Mouse (Mus musculus) neural tube, embryonic 12.5 days (tissue): ENCODE measurements at regions not wholly inside any gene's neighbourhood (a gene's known extent, or its start where the extent isn't known, plus 50 kb on each side); places are given as distances from the start of the nearest gene placed in this dataset.

Experiments
- ATAC-seq: fragments of 200-750 bp; cut with Nextera tagmentation; 2 replicates; pipeline ENCODE4 v1.8.0; 2017; ENCODE audit warnings: low read depth, mild to moderate bottlenecking, moderate TSS enrichment, moderate library complexity; ENCODE audit not compliant: low FRiP score
- H3K27ac ChIP-seq: fragments of 300-500 bp; sonication (generic); 2 replicates; pipeline ENCODE4 v1.5.1; 2016
- H3K27me3 ChIP-seq: fragments of 300-500 bp; sonication (generic); replicated peaks from 2 replicates; pipeline ENCODE4 v1.6.1; 2016; ENCODE audit warnings: mild to moderate bottlenecking
- H3K36me3 ChIP-seq: fragments of 300-500 bp; sonication (generic); 2 replicates; pipeline ENCODE4 v1.6.1; 2016; ENCODE audit warnings: mild to moderate bottlenecking
- H3K4me1 ChIP-seq: fragments of 300-500 bp; sonication (generic); 2 replicates; pipeline ENCODE4 v1.6.1; 2016
- H3K4me2 ChIP-seq: fragments of 300-500 bp; sonication (generic); replicated peaks from 2 replicates; pipeline ENCODE4 v1.6.1; 2016; ENCODE audit warnings: mild to moderate bottlenecking
- H3K4me3 ChIP-seq: fragments of 300-500 bp; sonication (generic); 2 replicates; pipeline ENCODE4 v1.5.1; 2016
- H3K9ac ChIP-seq: fragments of 300-500 bp; sonication (generic); 2 replicates; pipeline ENCODE4 v1.6.1; 2016; ENCODE audit warnings: mild to moderate bottlenecking
- H3K9me3 ChIP-seq: fragments of 300-500 bp; sonication (generic); 2 replicates; pipeline ENCODE4 v1.6.1; 2016; ENCODE audit warnings: mild to moderate bottlenecking
- WGBS: fragments of 180-500 bp; shearing (Covaris S2); methylation state at CpG from one replicate; pipeline ENCODE4 v1.1.7; 2016; 5-methylcytosine and 5-hydroxymethylcytosine counted together

GRCm38 (mm10) chr4:39508866-39509265, 58.8 kb downstream of the 1700009N14Rik start:
- 93% methylated on average over 6 of the region's 6 CpGs for WGBS
- no peak overlapping the region for H3K4me3 ChIP-seq
- no peak for ATAC-seq

GRCm38 (mm10) chr4:39527492-39527891, 77.4 kb downstream of the 1700009N14Rik start:
- H3K9ac ChIP-seq = no peak overlapping the region
- no peak overlapping the region for H3K4me3 ChIP-seq
- H3K4me1 ChIP-seq = no peaks in the 10 kb centered on the region
- H3K27me3 ChIP-seq = no peaks in the 10 kb centered on the region
- H3K4me2 ChIP-seq = no peak overlapping the region
- no peak for ATAC-seq
- H3K36me3 ChIP-seq = no peaks in the 10 kb centered on the region
- H3K9me3 ChIP-seq = no peaks in the 10 kb centered on the region
- 73% methylated on average over 2 of the region's 2 CpGs for WGBS
- H3K27ac ChIP-seq = no peak overlapping the region

More at GRCm38 (mm10) chr4:39508866-39509265, 58.8 kb downstream of the 1700009N14Rik start:
- Histone ChIP-seq H3K4me1 (no peaks in the 10 kb centered on the region), H3K27me3 (no peaks in the 10 kb centered on the region), H3K4me2 (no peak overlapping the region), H3K36me3 (no peaks in the 10 kb centered on the region), H3K9ac (no peak overlapping the region), H3K27ac (no peak overlapping the region), H3K9me3 (no peaks in the 10 kb centered on the region)

- Histone ChIP-seq H3K4me3 (no peak overlapping the region), H3K27me3 (no peaks in the 10 kb centered on the region), H3K36me3 (no peaks in the 10 kb centered on the region), H3K4me1 (no peaks in the 10 kb centered on the region), H3K27ac (no peak overlapping the region), H3K9ac (no peak overlapping the region), H3K4me2 (no peak overlapping the region), H3K9me3 (no peaks in the 10 kb centered on the region)
- WGBS = 63% methylated on average over 4 of the region's 4 CpGs
- peak; percentile 41; the same call in 1 of the 2 replicates for ATAC-seq
Measured at GRCm38 (mm10) chr4:39528661-39529060, 78.6 kb downstream of the 1700009N14Rik start.

GRCm38 (mm10) chr4:39556101-39556763, 106.1 kb downstream of the 1700009N14Rik start:
- Histone ChIP-seq H3K9ac (no peak overlapping the region), H3K9me3 (no peaks in the 10 kb centered on the region), H3K4me3 (no peak overlapping the region), H3K27me3 (no peaks in the 10 kb centered on the region), H3K4me1 (no peaks in the 10 kb centered on the region), H3K27ac (no peak overlapping the region), H3K36me3 (no peaks in the 10 kb centered on the region), H3K4me2 (no peak overlapping the region)
- ATAC-seq = no peak
- 91% methylated on average over 3 of the region's 3 CpGs for WGBS

GRCm38 (mm10) chr4:39597426-39597825, 147.3 kb downstream of the 1700009N14Rik start:
- ATAC-seq = no peak
- no peaks in the 10 kb centered on the region for H3K9me3 ChIP-seq
- WGBS = 75% methylated on average over 2 of the region's 2 CpGs
- H3K4me2 ChIP-seq = no peak overlapping the region
- no peak overlapping the region for H3K27ac ChIP-seq
- no peak overlapping the region for H3K9ac ChIP-seq
- no peak overlapping the region for H3K4me3 ChIP-seq
- H3K4me1 ChIP-seq = no peaks in the 10 kb centered on the region
- no peaks in the 10 kb centered on the region for H3K27me3 ChIP-seq
- no peaks in the 10 kb centered on the region for H3K36me3 ChIP-seq

GRCm38 (mm10) chr4:39605046-39605445, 155.0 kb downstream of the 1700009N14Rik start:
- H3K27ac ChIP-seq = no peak overlapping the region
- 92% methylated on average over 5 of the region's 5 CpGs for WGBS
- H3K4me3 ChIP-seq = no peak overlapping the region
- H3K9ac ChIP-seq = no peak overlapping the region
- H3K36me3 ChIP-seq = no peaks in the 10 kb centered on the region
- ATAC-seq = no peak
- no peak overlapping the region for H3K4me2 ChIP-seq
- no peaks in the 10 kb centered on the region for H3K9me3 ChIP-seq
- no peaks in the 10 kb centered on the region for H3K27me3 ChIP-seq
- H3K4me1 ChIP-seq = no peaks in the 10 kb centered on the region

- Histone ChIP-seq H3K4me3 (no peak overlapping the region), H3K9me3 (no peaks in the 10 kb centered on the region), H3K9ac (no peak overlapping the region), H3K4me1 (no peaks in the 10 kb centered on the region), H3K27ac (no peak overlapping the region), H3K27me3 (no peaks in the 10 kb centered on the region), H3K36me3 (no peaks in the 10 kb centered on the region), H3K4me2 (no peak overlapping the region)
- WGBS = 87% methylated on average over 7 of the region's 7 CpGs
- no peak for ATAC-seq
Measured at GRCm38 (mm10) chr4:39644136-39644535, 194.0 kb downstream of the 1700009N14Rik start.

GRCm38 (mm10) chr4:39644849-39645248, 194.8 kb downstream of the 1700009N14Rik start:
- Histone ChIP-seq H3K36me3 (no peaks in the 10 kb centered on the region), H3K4me1 (no peaks in the 10 kb centered on the region), H3K4me2 (no peak overlapping the region), H3K27me3 (no peaks in the 10 kb centered on the region), H3K9me3 (no peaks in the 10 kb centered on the region), H3K4me3 (no peak overlapping the region), H3K9ac (no peak overlapping the region), H3K27ac (no peak overlapping the region)
- no peak for ATAC-seq
- 83% methylated on average over 5 of the region's 5 CpGs for WGBS

- no peak overlapping the region for H3K27ac ChIP-seq
Measured at GRCm38 (mm10) chr4:39660538-39660937, 210.4 kb downstream of the 1700009N14Rik start.

GRCm38 (mm10) chr4:39672609-39673008, 222.5 kb downstream of the 1700009N14Rik start:
- no peak overlapping the region for H3K27ac ChIP-seq
- WGBS = 71% methylated on average over 7 of the region's 7 CpGs
- no peak overlapping the region for H3K4me2 ChIP-seq
- H3K4me1 ChIP-seq = no peaks in the 10 kb centered on the region
- H3K9me3 ChIP-seq = no peaks in the 10 kb centered on the region
- no peak overlapping the region for H3K9ac ChIP-seq
- no peaks in the 10 kb centered on the region for H3K36me3 ChIP-seq
- no peaks in the 10 kb centered on the region for H3K27me3 ChIP-seq
- no peak for ATAC-seq
- no peak overlapping the region for H3K4me3 ChIP-seq

More at GRCm38 (mm10) chr4:39660538-39660937, 210.4 kb downstream of the 1700009N14Rik start:
- no peak overlapping the region for H3K9ac ChIP-seq
- H3K4me3 ChIP-seq = no peak overlapping the region
- H3K36me3 ChIP-seq = no peaks in the 10 kb centered on the region
- no peaks in the 10 kb centered on the region for H3K4me1 ChIP-seq
- H3K4me2 ChIP-seq = no peak overlapping the region
- 79% methylated on average over 2 of the region's 2 CpGs for WGBS
- H3K9me3 ChIP-seq = no peaks in the 10 kb centered on the region
- no peak for ATAC-seq
- H3K27me3 ChIP-seq = no peaks in the 10 kb centered on the region

- Histone ChIP-seq H3K9ac (no peak overlapping the region), H3K4me1 (no peaks in the 10 kb centered on the region), H3K36me3 (no peaks in the 10 kb centered on the region), H3K4me3 (no peak overlapping the region), H3K4me2 (no peak overlapping the region), H3K27ac (no peak overlapping the region), H3K27me3 (no peaks in the 10 kb centered on the region), H3K9me3 (no peaks in the 10 kb centered on the region)
- WGBS = 15% methylated on average over 4 of the region's 4 CpGs
- ATAC-seq = no peak
Measured at GRCm38 (mm10) chr4:39695236-39695635, 245.1 kb downstream of the 1700009N14Rik start.

- H3K4me2 ChIP-seq = no peak overlapping the region
- no peak overlapping the region for H3K27ac ChIP-seq
- H3K4me3 ChIP-seq = no peak overlapping the region
- 47% methylated on average over 5 of the region's 5 CpGs for WGBS
- no peaks in the 10 kb centered on the region for H3K27me3 ChIP-seq
- H3K4me1 ChIP-seq = no peaks in the 10 kb centered on the region
- H3K9ac ChIP-seq = no peak overlapping the region
- H3K36me3 ChIP-seq = no peaks in the 10 kb centered on the region
- no peak for ATAC-seq
- no peaks in the 10 kb centered on the region for H3K9me3 ChIP-seq
Measured at GRCm38 (mm10) chr4:39697565-39697964, 247.5 kb downstream of the 1700009N14Rik start.

- WGBS = 78% methylated on average over 2 of the region's 2 CpGs
- no peak overlapping the region for H3K4me3 ChIP-seq
- no peak overlapping the region for H3K9ac ChIP-seq
Measured at GRCm38 (mm10) chr4:39699347-39699746, 249.3 kb downstream of the 1700009N14Rik start.

More at GRCm38 (mm10) chr4:39699347-39699746, 249.3 kb downstream of the 1700009N14Rik start:
- Histone ChIP-seq H3K4me2 (no peak overlapping the region), H3K9me3 (no peaks in the 10 kb centered on the region), H3K4me1 (no peaks in the 10 kb centered on the region), H3K27me3 (no peaks in the 10 kb centered on the region), H3K27ac (no peak overlapping the region), H3K36me3 (no peaks in the 10 kb centered on the region)
- no peak for ATAC-seq
